25 mouse cellular contexts compared by ENCODE assay signal in genomic region chr8:86749842-86750241, GRCm38 (mm10). TPM values are rescaled to one million over a fixed set of nuclear protein-coding genes. Genes with fewer than 3 reads are reported as not detected.
"Had no signal": no experiment of that assay in that cellular context is flagged by ENCODE, and none has a peak within 500 bp of the region (broad histone marks: within the 10 kb centered on the region; RNA-seq: fewer than 3 reads in every experiment).

No protein-coding gene starts in this region.

- DNase-seq: gastrocnemius, postnatal 14 days; gastrocnemius, postnatal 36 days; heart, adult 18-20 months; heart, postnatal 14 days; heart, postnatal 36 days; kidney, adult 11 months; kidney, adult 2 months; kidney, adult 9 months; kidney, postnatal 14 days; kidney, postnatal 36 days; layer of hippocampus, adult 9-11 months; layer of hippocampus, postnatal 36 days; left cerebral cortex, postnatal 4 days had no signal

- H3K36me3 ChIP-seq: heart, embryonic 13.5 days; heart, embryonic 15.5 days; hindbrain, embryonic 13.5 days; hindbrain, embryonic 15.5 days; kidney, embryonic 15.5 days; limb, embryonic 13.5 days; limb, embryonic 15.5 days; liver, embryonic 12.5 days had no signal

- H3K4me3 ChIP-seq: heart, embryonic 13.5 days; heart, embryonic 15.5 days; hindbrain, embryonic 13.5 days; hindbrain, embryonic 15.5 days; kidney, embryonic 15.5 days; limb, embryonic 13.5 days; limb, embryonic 15.5 days; liver, embryonic 12.5 days had no signal

- H3K4me1 ChIP-seq: limb, embryonic 15.5 days had no signal

- H3K9me3 ChIP-seq: heart, embryonic 13.5 days; heart, embryonic 15.5 days; hindbrain, embryonic 13.5 days; hindbrain, embryonic 15.5 days; kidney, embryonic 15.5 days; limb, embryonic 13.5 days; limb, embryonic 15.5 days; liver, embryonic 12.5 days had no signal

- H3K27me3 ChIP-seq: heart, embryonic 13.5 days; heart, embryonic 15.5 days; hindbrain, embryonic 13.5 days; hindbrain, embryonic 15.5 days; kidney, embryonic 15.5 days; limb, embryonic 13.5 days; limb, embryonic 15.5 days had no signal

- H3K27ac ChIP-seq: heart, embryonic 13.5 days; heart, embryonic 15.5 days; hindbrain, embryonic 13.5 days; hindbrain, embryonic 15.5 days; hindbrain, postnatal 0 days; kidney, embryonic 15.5 days; kidney, postnatal 0 days; limb, embryonic 13.5 days; limb, embryonic 15.5 days; liver, embryonic 12.5 days had no signal

RNA-seq across cellular contexts. Expression of gene Gm10638, which starts 4.3 kb away (rescaled TPM):
- total RNA-seq: hematopoietic stem cell, adult 5-6 weeks; hindbrain, postnatal 0 days; liver, adult 2 months had no signal
